Mouse (Mus musculus) forebrain, embryonic 16.5 days (tissue): ENCODE results near the gene Cct8. TPM values are rescaled to one million over a fixed set of nuclear protein-coding genes. Genes with fewer than 3 reads are reported as not detected.
"Not testable (repeated sequence)": the region's sequence is repeated elsewhere in the genome, so short reads cannot be mapped to it uniquely, and the experiment has no call there.

Experiments used
- ATAC-seq: fragments of 200-750 bp; cut with Nextera tagmentation; 2 replicates; pipeline ENCODE4 v1.8.0; 2017; ENCODE audit warnings: mild to moderate bottlenecking, moderate library complexity
- H3K27ac ChIP-seq: fragments of 300-500 bp; sonication (generic); 2 replicates; pipeline ENCODE4 v1.5.1; 2014; ENCODE audit warnings: low read length, control low read depth
- H3K27me3 ChIP-seq: fragments of 300-500 bp; sonication (generic); replicated peaks from 2 replicates; pipeline ENCODE4 v1.6.1; 2014; ENCODE audit warnings: low read length; ENCODE audit not compliant: control insufficient read depth, insufficient read depth
- H3K36me3 ChIP-seq: fragments of 300-500 bp; sonication (generic); 2 replicates; pipeline ENCODE4 v1.6.1; 2014; ENCODE audit not compliant: control insufficient read depth, insufficient read depth
- H3K4me1 ChIP-seq: fragments of 300-500 bp; sonication (generic); replicated peaks from 2 replicates; pipeline ENCODE4 v1.6.1; 2014; ENCODE audit warnings: low read length; ENCODE audit not compliant: control insufficient read depth, insufficient read depth
- H3K4me2 ChIP-seq: fragments of 300-500 bp; sonication (generic); 2 replicates; pipeline ENCODE4 v1.6.1; 2014; ENCODE audit warnings: mild to moderate bottlenecking, low read length, control low read depth
- H3K4me3 ChIP-seq: fragments of 300-500 bp; sonication (generic); replicated peaks from 2 replicates; pipeline ENCODE4 v1.5.1; 2014; ENCODE audit warnings: mild to moderate bottlenecking, low read length, control low read depth
- H3K9ac ChIP-seq: fragments of 300-500 bp; sonication (generic); replicated peaks from 2 replicates; pipeline ENCODE4 v1.6.1; 2014; ENCODE audit warnings: low read depth, low read length, control low read depth
- H3K9me3 ChIP-seq: fragments of 300-500 bp; sonication (generic); 2 replicates; pipeline ENCODE4 v1.6.1; 2016; ENCODE audit warnings: low read length; ENCODE audit not compliant: control insufficient read depth
- whole genome bisulfite sequencing: fragments of 180-500 bp; shearing (Covaris S2); extraction: QIAGEN DNeasy Blood & Tissue Kit; methylation state at CpG from one replicate; pipeline ENCODE4 v1.1.7; 2014; 5-methylcytosine and 5-hydroxymethylcytosine counted together
- polyA plus RNA-seq: library from polyadenylated mRNA; unstranded; fragments of >200 nt; fragmentation: Nextera tagmentation; extraction: Ambion mirVana; gene quantifications from 2 replicates; pipeline ENCODE4 v1.2.1, GENCODE M21; 2015

Cct8 gene
- polyA plus RNA-seq, 1 experiment from 2014 or later = 450 TPM

DNA sequence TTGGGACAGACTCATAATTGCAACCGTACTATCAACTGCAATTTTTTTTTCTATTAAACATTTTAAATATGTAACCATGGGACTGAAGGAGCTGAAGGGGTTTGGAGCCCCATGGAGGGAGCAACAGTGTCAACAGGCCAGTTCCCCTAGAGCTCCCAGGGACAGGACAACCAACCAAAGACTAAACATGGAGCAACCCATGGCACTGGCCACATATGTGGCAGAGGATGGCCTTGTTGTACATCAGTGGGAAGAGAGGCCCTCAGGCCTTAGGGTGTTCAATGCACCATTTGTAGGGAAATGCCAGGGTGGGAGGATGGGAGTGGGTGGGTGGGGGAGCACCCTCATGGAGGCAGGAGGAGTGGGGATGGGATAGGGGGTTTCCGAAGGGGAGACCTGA lies 1.1 kb upstream of the Cct8 start:
- no peak overlapping the region for H3K9ac ChIP-seq
- no peaks in the 10 kb centered on the region for H3K27me3 ChIP-seq
- no peak overlapping the region for H3K27ac ChIP-seq
- H3K9me3 ChIP-seq = no peaks in the 10 kb centered on the region
- 91% methylated on average over 2 of the region's 2 CpGs for WGBS
- ATAC-seq = no peak
- peaks cover 18% of the 10 kb centered on the region for H3K4me1 ChIP-seq
- H3K4me3 ChIP-seq = no peak overlapping the region
- peak overlapping the region; percentile 39 for H3K4me2 ChIP-seq
- H3K36me3 ChIP-seq = peaks cover 11% of the 10 kb centered on the region

DNA sequence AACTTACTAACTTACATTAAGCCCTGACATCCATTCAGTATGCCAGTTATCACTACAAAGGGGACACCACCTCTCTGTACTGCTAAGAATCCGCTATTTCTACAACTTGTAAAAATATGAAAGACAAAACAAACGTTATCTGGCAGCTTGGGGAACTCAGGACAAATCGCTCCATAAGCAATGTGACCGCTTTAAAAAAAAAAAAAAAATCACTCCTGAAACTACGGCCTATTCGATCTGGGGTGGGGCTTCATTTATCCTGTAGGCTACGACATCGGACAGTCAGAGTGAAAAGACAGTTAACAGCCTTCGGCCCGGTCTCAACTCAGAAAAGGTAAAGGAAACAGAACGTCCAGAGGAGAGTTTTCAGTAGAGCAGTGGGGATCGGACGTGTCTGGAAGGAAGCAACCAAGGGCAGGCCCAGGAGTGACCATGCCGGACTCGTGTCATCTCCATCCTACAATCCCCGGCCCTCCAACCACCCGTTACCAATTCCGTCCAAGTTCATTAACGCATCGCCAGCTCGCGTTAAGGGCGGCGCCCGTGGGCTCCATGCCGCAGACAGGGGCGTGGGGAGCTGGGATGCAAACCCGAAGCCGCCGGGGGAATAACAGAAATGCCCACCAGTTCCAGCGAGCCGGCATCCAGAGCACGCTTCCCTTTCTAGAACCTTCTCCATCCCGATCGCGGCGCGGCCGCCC lies 568 bp downstream of the Cct8 start:
- WGBS = under 1% methylated on average over 39 of the region's 39 CpGs
- no peak; the same call in 1 of the 2 replicates for ATAC-seq
- peaks cover 21% of the 10 kb centered on the region for H3K36me3 ChIP-seq

DNA sequence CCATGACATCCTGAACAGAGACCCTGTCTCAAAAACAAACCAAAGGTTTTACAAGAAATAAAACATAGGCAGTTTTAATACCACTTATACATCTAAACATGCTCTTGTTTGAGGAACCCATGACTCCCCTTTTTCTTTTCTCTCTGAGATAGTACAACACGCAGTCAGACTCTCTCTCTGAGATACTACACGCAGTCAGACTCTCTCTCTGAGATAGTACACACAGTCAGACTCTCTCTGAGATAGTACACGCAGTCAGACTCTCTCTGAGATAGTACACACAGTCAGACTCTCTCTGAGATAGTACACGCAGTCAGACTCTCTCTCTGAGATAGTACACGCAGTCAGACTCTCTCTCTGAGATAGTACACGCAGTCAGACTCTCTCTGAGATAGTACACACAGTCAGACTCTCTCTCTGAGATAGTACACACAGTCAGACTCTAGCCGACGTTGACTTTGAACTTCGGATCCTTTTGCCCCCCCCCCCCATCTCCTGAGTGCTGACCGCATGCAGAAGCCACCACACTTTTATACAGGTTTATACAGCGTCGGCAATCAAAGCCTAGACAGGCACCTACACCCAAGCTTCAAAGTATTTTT lies 3.4 kb downstream of the Cct8 start:
- not testable (repeated sequence) for H3K4me2 ChIP-seq, ATAC-seq, H3K9me3 ChIP-seq, H3K27ac ChIP-seq, H3K4me3 ChIP-seq, H3K27me3 ChIP-seq, H3K9ac ChIP-seq
- Histone ChIP-seq H3K36me3 (peaks cover 33% of the 10 kb centered on the region), H3K4me1 (peaks cover 18% of the 10 kb centered on the region)
- 97% methylated on average over 12 of the region's 12 CpGs for WGBS

More for the DNA sequence above, 568 bp downstream of the Cct8 start:
- Histone ChIP-seq H3K27ac (peak overlapping the region; percentile 82), H3K4me3 (peak overlapping the region; percentile 94), H3K9me3 (no peaks in the 10 kb centered on the region), H3K4me2 (peak overlapping the region; percentile 81), H3K4me1 (peaks cover 18% of the 10 kb centered on the region), H3K9ac (peak overlapping the region; percentile 97), H3K27me3 (no peaks in the 10 kb centered on the region)

DNA sequence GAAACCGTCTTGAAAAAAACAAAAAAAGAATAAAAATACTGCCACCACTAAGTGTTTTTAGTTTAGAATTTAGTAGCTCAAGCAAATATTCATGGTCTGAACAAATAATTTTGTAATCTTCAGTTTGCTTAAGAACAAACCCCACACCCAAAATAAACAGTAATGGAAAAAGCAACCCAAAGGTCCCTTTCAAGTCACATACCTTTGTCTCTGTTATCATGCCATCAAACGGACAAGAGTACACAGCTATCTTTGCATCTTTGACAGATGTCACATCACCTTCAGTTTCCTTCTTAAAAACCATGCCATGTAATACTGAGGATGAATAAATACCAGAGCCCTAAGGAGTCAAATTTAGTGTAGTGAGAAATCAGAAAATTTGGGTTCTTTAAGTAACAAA lies 7.1 kb downstream of the Cct8 start:
- Histone ChIP-seq H3K9me3 (no peaks in the 10 kb centered on the region), H3K36me3 (peaks cover 62% of the 10 kb centered on the region), H3K9ac (no peak overlapping the region), H3K4me1 (no peaks in the 10 kb centered on the region), H3K27ac (no peak overlapping the region), H3K27me3 (no peaks in the 10 kb centered on the region), H3K4me3 (no peak overlapping the region), H3K4me2 (no peak overlapping the region)
- WGBS = 87% methylated on average over 2 of the region's 2 CpGs
- no peak for ATAC-seq

DNA sequence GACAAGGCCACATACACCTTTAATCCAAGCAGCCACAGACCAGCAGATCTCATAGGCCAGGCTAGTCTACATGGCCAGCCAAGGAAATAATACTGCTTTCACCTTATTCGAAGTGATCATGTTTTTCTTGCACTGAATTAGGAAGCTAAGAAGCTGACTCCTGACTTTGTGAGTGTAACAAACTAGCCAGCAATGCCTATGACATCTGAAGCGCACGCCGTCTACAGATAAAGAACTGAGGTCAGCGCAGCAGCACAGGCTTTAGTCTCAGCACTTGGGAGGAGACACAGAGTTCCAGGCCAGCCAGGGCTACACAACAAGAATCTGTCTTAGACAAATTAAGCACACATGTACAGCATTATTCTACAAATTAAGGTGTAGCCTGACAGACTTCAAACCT lies 8.9 kb downstream of the Cct8 start:
- no peak for ATAC-seq
- no peak overlapping the region for H3K27ac ChIP-seq
- H3K9ac ChIP-seq = no peak overlapping the region
- H3K4me1 ChIP-seq = no peaks in the 10 kb centered on the region
- no peak overlapping the region for H3K4me2 ChIP-seq
- no peaks in the 10 kb centered on the region for H3K9me3 ChIP-seq
- WGBS = 97% methylated on average over 5 of the region's 5 CpGs
- no peaks in the 10 kb centered on the region for H3K27me3 ChIP-seq
- H3K36me3 ChIP-seq = peaks cover 70% of the 10 kb centered on the region
- no peak overlapping the region for H3K4me3 ChIP-seq

DNA sequence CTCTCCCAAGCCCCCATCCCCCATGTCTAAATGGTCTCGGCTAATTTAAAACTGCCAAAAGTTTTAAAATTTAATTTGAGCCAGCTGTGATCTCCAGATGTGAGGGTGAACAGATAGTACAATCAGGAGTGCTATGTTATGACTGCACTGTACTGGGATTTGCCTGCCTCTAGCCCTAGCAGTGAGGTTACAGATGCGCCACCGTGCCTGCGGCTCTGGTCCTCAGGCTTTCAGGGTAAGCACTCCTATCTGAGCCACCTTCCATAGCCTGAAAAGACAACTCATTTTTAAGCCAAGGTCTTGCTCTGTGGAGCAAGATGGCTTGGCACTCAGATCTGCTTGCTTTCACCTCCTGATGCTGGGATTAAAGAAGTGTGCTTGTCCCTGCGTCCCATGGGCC lies 11.3 kb downstream of the Cct8 start:
- H3K9ac ChIP-seq = no peak overlapping the region
- H3K4me2 ChIP-seq = no peak overlapping the region
- H3K27ac ChIP-seq = no peak overlapping the region
- H3K4me3 ChIP-seq = no peak overlapping the region
- H3K36me3 ChIP-seq = peaks cover 59% of the 10 kb centered on the region
- H3K9me3 ChIP-seq = no peaks in the 10 kb centered on the region
- H3K4me1 ChIP-seq = no peaks in the 10 kb centered on the region
- no peak for ATAC-seq
- H3K27me3 ChIP-seq = no peaks in the 10 kb centered on the region
- 93% methylated on average over 5 of the region's 5 CpGs for WGBS

DNA sequence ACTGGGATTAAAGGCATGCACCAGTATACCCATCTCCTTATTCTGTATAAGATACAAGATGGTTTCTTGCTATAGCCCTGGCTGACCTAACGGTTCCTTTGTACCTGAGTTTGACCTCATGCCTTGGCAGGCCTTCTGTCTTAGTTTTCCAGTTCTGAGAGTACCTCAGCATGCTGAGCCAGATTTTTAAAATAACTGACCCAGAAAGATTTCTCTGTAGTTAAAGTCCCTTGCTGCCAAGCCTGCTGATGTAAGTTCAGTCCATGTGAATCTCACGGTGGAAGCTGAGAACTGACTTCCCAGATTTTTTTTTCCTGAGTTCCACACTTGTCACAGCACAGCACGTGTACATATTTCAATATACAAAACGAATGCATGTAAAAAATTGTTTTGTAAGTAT lies 25.1 kb downstream of the Cct8 start:
- whole genome bisulfite sequencing = 88% methylated on average over 4 of the region's 4 CpGs
- H3K4me2 ChIP-seq = no peak overlapping the region
- no peak overlapping the region for H3K4me3 ChIP-seq
- no peak overlapping the region for H3K9ac ChIP-seq
- peaks cover 40% of the 10 kb centered on the region for H3K36me3 ChIP-seq
- H3K9me3 ChIP-seq = no peaks in the 10 kb centered on the region
- ATAC-seq = no peak
- no peak overlapping the region for H3K27ac ChIP-seq
- H3K4me1 ChIP-seq = no peaks in the 10 kb centered on the region
- H3K27me3 ChIP-seq = no peaks in the 10 kb centered on the region

DNA sequence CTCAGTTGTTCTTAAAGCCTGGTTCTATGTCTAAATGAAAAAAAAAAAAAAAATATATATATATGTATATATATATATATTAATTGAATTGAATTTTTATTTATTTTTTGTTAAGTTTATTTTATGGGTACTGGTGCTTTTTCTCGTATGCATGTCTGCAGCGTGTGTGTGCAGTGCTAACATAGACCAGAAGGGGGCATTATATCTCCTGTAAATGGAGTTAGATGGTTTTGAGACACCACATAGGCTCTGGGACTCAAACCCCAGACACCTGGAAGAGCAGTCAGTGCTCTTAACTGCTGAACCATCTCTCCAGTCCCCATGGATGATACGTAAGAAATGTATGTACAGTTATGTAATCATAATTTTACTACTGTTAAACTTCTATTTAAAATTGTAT lies 36.9 kb downstream of the Cct8 start:
- H3K27me3 ChIP-seq = no peaks in the 10 kb centered on the region
- H3K4me1 ChIP-seq = peaks cover 16% of the 10 kb centered on the region
- no peak for ATAC-seq
- no peak overlapping the region for H3K9ac ChIP-seq
- no peak overlapping the region for H3K4me3 ChIP-seq
- 0 out of 2 replicates have a peak, but pooled peaks cover 5% of the 10 kb centered on the region for H3K36me3 ChIP-seq
- no peaks in the 10 kb centered on the region for H3K9me3 ChIP-seq
- no peak overlapping the region for H3K4me2 ChIP-seq
- WGBS = 98% methylated on average over 3 of the region's 3 CpGs
- H3K27ac ChIP-seq = no peak overlapping the region

DNA sequence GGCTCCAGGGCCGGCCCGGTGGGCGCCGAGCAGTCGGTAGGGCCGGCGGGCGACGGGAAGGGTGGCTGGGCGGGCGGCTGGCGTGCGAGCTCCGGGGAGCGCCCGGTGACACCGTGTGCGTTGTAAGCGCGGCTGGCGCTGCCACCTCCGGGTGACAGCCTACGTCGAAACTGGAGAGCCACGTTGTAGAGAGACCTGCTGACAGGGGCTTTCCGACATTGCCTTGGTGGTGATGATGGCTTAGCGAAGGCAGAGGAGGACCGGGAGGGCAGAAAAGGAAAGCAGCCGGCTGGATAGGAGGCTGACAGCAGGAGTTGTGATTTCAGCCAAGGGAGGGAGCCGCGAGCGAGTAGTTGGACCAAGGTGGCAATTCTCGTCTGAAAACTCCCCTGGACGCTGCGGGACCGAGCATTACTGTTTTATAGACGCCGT lies 40.5 kb downstream of the Cct8 start:
- ATAC-seq = no peak; the same call in 1 of the 2 replicates

More for the DNA sequence above, 40.5 kb downstream of the Cct8 start:
- Histone ChIP-seq H3K36me3 (no peaks in the 10 kb centered on the region), H3K4me1 (peaks cover 16% of the 10 kb centered on the region), H3K9me3 (no peaks in the 10 kb centered on the region), H3K27me3 (no peaks in the 10 kb centered on the region; the same call in 1 of the 2 replicates), H3K4me3 (peak overlapping the region; percentile 96), H3K9ac (peak overlapping the region; percentile 75), H3K4me2 (peak overlapping the region; percentile 95), H3K27ac (peak overlapping the region; percentile 68)
- under 1% methylated on average over 37 of the region's 38 CpGs for WGBS
